Mouse (Mus musculus) forebrain, embryonic 14.5 days (tissue): ENCODE results near the gene Retreg1. TPM values are rescaled to one million over a fixed set of nuclear protein-coding genes. Genes with fewer than 3 reads are reported as not detected.

Source experiments
- ATAC-seq: fragments of 200-750 bp; cut with Nextera tagmentation; 2 replicates; pipeline ENCODE4 v1.8.0; 2017; ENCODE audit warnings: mild to moderate bottlenecking, moderate library complexity
- DNase-seq: peaks from one replicate; pipeline ENCODE4 v3.0.0-alpha.2; 2015; ENCODE audit warnings: low spot score
- H3K27ac ChIP-seq: fragments of 300-500 bp; sonication (generic); 2 replicates; pipeline ENCODE4 v1.5.1; 2014; ENCODE audit warnings: low read depth, mild to moderate bottlenecking, control low read depth, low read length, moderate library complexity
- H3K27me3 ChIP-seq: fragments of 300-500 bp; sonication (generic); replicated peaks from 2 replicates; pipeline ENCODE4 v1.6.1; 2014; ENCODE audit warnings: low read length, control low read depth, mixed read lengths; ENCODE audit not compliant: control insufficient read depth, insufficient read depth
- H3K36me3 ChIP-seq: fragments of 300-500 bp; sonication (generic); 2 replicates; pipeline ENCODE4 v1.6.1; 2014; ENCODE audit warnings: low read length, control low read depth; ENCODE audit not compliant: control insufficient read depth, insufficient read depth
- H3K4me1 ChIP-seq: fragments of 300-500 bp; sonication (generic); 2 replicates; pipeline ENCODE4 v1.6.1; 2014; ENCODE audit warnings: antibody characterized with exemption, low read length, control low read depth; ENCODE audit not compliant: control insufficient read depth, insufficient read depth
- H3K4me2 ChIP-seq: fragments of 300-500 bp; sonication (generic); 2 replicates; pipeline ENCODE4 v1.6.1; 2014; ENCODE audit warnings: mild to moderate bottlenecking, control low read depth, low read length
- H3K4me3 ChIP-seq: fragments of 300-500 bp; sonication (generic); 2 replicates; pipeline ENCODE4 v1.5.1; 2014; ENCODE audit warnings: low read depth, low read length, control low read depth
- H3K9ac ChIP-seq: fragments of 300-500 bp; sonication (generic); 2 replicates; pipeline ENCODE4 v1.6.1; 2014; ENCODE audit warnings: mild to moderate bottlenecking, low read length, control low read depth, moderate library complexity
- H3K9me3 ChIP-seq: fragments of 300-500 bp; sonication (generic); replicated peaks from 2 replicates; pipeline ENCODE4 v1.6.1; 2016; ENCODE audit warnings: low read length, control low read depth, mixed read lengths; ENCODE audit not compliant: control insufficient read depth
- WGBS: fragments of 180-500 bp; shearing (Covaris S2); extraction: QIAGEN DNeasy Blood & Tissue Kit; methylation state at CpG from one replicate; pipeline ENCODE4 v1.1.7; 2014; 5-methylcytosine and 5-hydroxymethylcytosine counted together
- polyA plus RNA-seq: library from polyadenylated mRNA; unstranded; fragments of >200 nt; fragmentation: Nextera tagmentation; extraction: Ambion mirVana; gene quantifications from 2 replicates; pipeline ENCODE4 v1.2.1, GENCODE M21; 2014

Retreg1 gene
- polyA plus RNA-seq, 1 experiment from 2014 or later: 6.7 TPM

DNA sequence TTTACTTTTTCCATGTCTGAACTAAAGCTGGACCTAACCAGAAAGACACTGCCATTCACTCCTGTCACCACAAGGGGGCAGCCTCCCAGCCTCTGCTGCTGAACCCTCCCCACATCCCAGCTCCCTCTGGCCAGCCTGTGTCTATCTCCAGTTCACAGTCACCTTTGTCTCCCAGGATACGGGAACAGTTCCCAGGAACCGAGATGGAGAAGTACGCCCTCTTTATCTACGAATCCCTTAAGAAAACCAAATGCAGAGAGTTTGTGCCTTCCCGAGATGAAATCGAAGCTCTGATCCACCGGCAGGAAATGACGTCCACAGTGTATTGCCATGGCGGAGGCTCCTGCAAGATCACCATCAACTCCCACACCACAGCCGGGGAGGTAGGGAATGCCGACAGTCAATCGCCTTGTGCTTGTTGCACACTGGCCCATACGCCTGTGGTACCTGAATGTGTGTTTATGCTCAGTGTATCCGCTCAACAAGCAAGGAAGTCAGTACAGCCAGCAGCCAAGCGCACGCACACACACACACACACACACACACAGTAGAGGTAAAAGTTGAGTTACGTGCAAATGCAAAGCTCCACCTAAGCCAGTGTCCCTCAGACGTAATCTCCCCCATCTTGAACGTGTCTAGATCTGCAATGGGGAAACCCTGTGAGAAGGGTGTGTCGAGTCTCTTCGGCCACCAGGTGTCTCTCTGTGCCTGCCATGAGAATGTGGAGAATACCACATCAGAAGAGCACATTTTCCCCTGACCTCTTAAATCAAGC is 37.5 kb upstream of the Retreg1 start:
- Histone ChIP-seq H3K27ac (no peak overlapping the region), H3K36me3 (peaks cover 92% of the 10 kb centered on the region), H3K9ac (no peak overlapping the region), H3K4me2 (no peak overlapping the region), H3K4me3 (no peak overlapping the region), H3K4me1 (no peaks in the 10 kb centered on the region), H3K9me3 (no peaks in the 10 kb centered on the region), H3K27me3 (no peaks in the 10 kb centered on the region)
- ATAC-seq: peak; percentile 59
- peak; percentile 71 for DNase-seq
- 86% methylated on average over 21 of the region's 21 CpGs for WGBS

GRCm38 (mm10) chr15:25806363-25806762 is 36.6 kb upstream of the Retreg1 start:
- Histone ChIP-seq H3K4me1 (no peaks in the 10 kb centered on the region), H3K4me3 (no peak overlapping the region), H3K36me3 (peaks cover 92% of the 10 kb centered on the region), H3K27me3 (no peaks in the 10 kb centered on the region), H3K4me2 (no peak overlapping the region), H3K27ac (no peak overlapping the region), H3K9me3 (no peaks in the 10 kb centered on the region), H3K9ac (no peak overlapping the region)
- ATAC-seq (no peak), DNase-seq (no peak)
- 93% methylated on average over 17 of the region's 17 CpGs for WGBS

DNA sequence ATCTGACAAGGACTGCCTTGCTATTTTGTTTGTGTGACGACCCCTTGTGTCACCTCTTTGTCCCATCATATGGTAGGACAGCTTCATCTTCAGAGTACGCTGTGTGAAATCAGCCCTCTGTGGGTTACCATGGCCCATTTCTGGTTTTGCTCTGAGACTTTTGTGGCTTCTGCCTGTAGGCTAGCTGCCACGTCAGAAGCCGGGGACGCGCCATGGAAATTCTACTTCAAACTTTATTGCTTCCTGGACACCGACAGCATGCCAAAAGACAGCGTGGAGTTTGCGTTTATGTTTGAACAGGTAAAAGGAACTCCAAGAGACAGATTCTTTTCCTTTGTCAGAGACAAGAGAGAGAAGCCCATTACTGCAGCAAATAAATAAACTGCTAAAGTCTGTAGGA is 36.1 kb upstream of the Retreg1 start:
- 97% methylated on average over 9 of the region's 9 CpGs for WGBS
- ATAC-seq: no peak
- no peak for DNase-seq
- Histone ChIP-seq H3K27me3 (no peaks in the 10 kb centered on the region), H3K27ac (no peak overlapping the region), H3K4me1 (no peaks in the 10 kb centered on the region), H3K9me3 (no peaks in the 10 kb centered on the region), H3K4me3 (no peak overlapping the region), H3K36me3 (peaks cover 92% of the 10 kb centered on the region), H3K9ac (no peak overlapping the region), H3K4me2 (no peak overlapping the region)

DNA sequence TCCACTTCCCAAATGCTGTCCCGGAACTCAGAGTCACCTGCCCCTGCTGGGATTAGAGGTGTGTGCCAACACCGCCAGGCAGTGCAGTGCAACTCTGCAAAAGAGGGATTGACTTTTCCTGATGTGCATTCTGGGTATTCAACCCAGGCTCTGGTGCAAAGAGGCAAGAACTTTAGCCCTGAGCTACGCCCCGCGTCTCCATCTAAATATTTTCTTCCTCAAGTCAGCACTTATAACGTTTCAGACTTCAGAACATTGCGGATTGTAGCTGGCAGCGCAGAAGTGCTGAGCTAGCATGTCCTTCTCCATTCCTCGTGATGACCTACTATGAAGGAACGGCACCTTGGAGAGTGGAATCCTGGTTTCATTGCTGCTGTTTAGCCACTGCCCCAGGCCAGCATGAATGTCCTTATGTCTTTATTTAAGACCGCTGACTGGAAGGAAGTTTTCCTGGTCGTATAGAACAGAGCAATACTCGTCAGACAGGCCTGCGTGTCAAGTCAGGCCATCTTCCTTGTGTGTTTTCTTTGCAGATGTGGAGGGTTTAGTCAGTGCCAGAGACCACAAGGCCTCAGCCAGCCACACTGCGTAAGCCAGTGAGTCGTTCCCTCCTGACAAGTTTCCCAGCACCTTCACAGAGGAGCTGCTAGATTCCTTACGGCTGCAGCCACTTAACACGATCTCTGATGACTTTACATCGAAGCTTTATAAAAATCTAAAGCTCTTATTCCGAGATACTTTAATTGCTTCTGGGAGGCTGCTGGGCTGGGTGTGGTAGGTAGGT is 34.1 kb upstream of the Retreg1 start:
- ATAC-seq: no peak
- no peaks in the 10 kb centered on the region for H3K27me3 ChIP-seq
- no peak overlapping the region for H3K4me2 ChIP-seq
- H3K4me3 ChIP-seq: no peak overlapping the region
- no peak overlapping the region for H3K27ac ChIP-seq
- no peaks in the 10 kb centered on the region for H3K9me3 ChIP-seq
- no peak for DNase-seq
- H3K36me3 ChIP-seq: peaks cover 90% of the 10 kb centered on the region
- H3K9ac ChIP-seq: no peak overlapping the region
- no peaks in the 10 kb centered on the region for H3K4me1 ChIP-seq
- 92% methylated on average over 20 of the region's 20 CpGs for WGBS

- Histone ChIP-seq H3K27me3 (no peaks in the 10 kb centered on the region), H3K4me2 (no peak overlapping the region), H3K9me3 (no peaks in the 10 kb centered on the region), H3K4me1 (no peaks in the 10 kb centered on the region), H3K4me3 (no peak overlapping the region), H3K36me3 (peaks cover 88% of the 10 kb centered on the region), H3K27ac (no peak overlapping the region), H3K9ac (no peak overlapping the region)
- WGBS: 94% methylated on average over 6 of the region's 6 CpGs
- ATAC-seq: no peak
- no peak for DNase-seq
These were observed 33.3 kb upstream of the Retreg1 start for GRCm38 (mm10) chr15:25809669-25810068.

GRCm38 (mm10) chr15:25811834-25812250 is 31.1 kb upstream of the Retreg1 start:
- H3K27me3 ChIP-seq: no peaks in the 10 kb centered on the region
- no peak for ATAC-seq
- no peak overlapping the region for H3K9ac ChIP-seq
- H3K4me2 ChIP-seq: no peak overlapping the region
- peaks cover 79% of the 10 kb centered on the region for H3K36me3 ChIP-seq
- no peak overlapping the region for H3K4me3 ChIP-seq
- H3K27ac ChIP-seq: no peak overlapping the region
- WGBS: 94% methylated on average over 11 of the region's 11 CpGs
- H3K9me3 ChIP-seq: no peaks in the 10 kb centered on the region
- H3K4me1 ChIP-seq: no peaks in the 10 kb centered on the region
- DNase-seq: no peak

GRCm38 (mm10) chr15:25812479-25812878 is 30.5 kb upstream of the Retreg1 start:
- DNase-seq: no peak
- no peak overlapping the region for H3K4me2 ChIP-seq

GRCm38 (mm10) chr15:25814535-25814934 is 28.4 kb upstream of the Retreg1 start:
- Histone ChIP-seq H3K27ac (no peak overlapping the region), H3K27me3 (no peaks in the 10 kb centered on the region), H3K9me3 (no peaks in the 10 kb centered on the region), H3K4me1 (no peaks in the 10 kb centered on the region), H3K4me2 (no peak overlapping the region), H3K4me3 (no peak overlapping the region), H3K9ac (no peak overlapping the region), H3K36me3 (peaks cover 52% of the 10 kb centered on the region)
- ATAC-seq (no peak), DNase-seq (no peak)
- WGBS: 84% methylated on average over 3 of the region's 3 CpGs

More at GRCm38 (mm10) chr15:25812479-25812878, 30.5 kb upstream of the Retreg1 start:
- H3K36me3 ChIP-seq: peaks cover 72% of the 10 kb centered on the region
- no peak overlapping the region for H3K9ac ChIP-seq
- no peaks in the 10 kb centered on the region for H3K9me3 ChIP-seq
- H3K27me3 ChIP-seq: no peaks in the 10 kb centered on the region
- no peak overlapping the region for H3K27ac ChIP-seq
- no peaks in the 10 kb centered on the region for H3K4me1 ChIP-seq
- no peak overlapping the region for H3K4me3 ChIP-seq
- ATAC-seq: no peak
- WGBS: 77% methylated on average over 12 of the region's 12 CpGs

GRCm38 (mm10) chr15:25817191-25817590 is 25.8 kb upstream of the Retreg1 start:
- H3K4me1 ChIP-seq: no peaks in the 10 kb centered on the region
- H3K27me3 ChIP-seq: no peaks in the 10 kb centered on the region
- DNase-seq (no peak), ATAC-seq (no peak)
- no peak overlapping the region for H3K9ac ChIP-seq
- 89% methylated on average over 2 of the region's 2 CpGs for WGBS
- no peak overlapping the region for H3K27ac ChIP-seq
- H3K36me3 ChIP-seq: peaks cover 26% of the 10 kb centered on the region
- H3K4me3 ChIP-seq: no peak overlapping the region
- H3K9me3 ChIP-seq: no peaks in the 10 kb centered on the region
- no peak overlapping the region for H3K4me2 ChIP-seq
